Mouse (Mus musculus) embryo, embryonic 11.5 days (tissue): Measurements from ENCODE around the gene Gm11938.

Experiments used
- DNase-seq: peaks from one replicate; pipeline ENCODE4 v3.0.0-alpha.2; 2012; ENCODE audit warnings: low read depth, low spot score

The Gm11938 gene

GRCm38 (mm10) chr11:99574106-99574505 is 29.0 kb downstream of the Gm11938 start:
- DNase-seq = peak; percentile 58

- no peak for DNase-seq
Observed at GRCm38 (mm10) chr11:99573164-99573563, 29.9 kb downstream of the Gm11938 start.

- no peak for DNase-seq
Observed at GRCm38 (mm10) chr11:99566530-99566929, 36.6 kb downstream of the Gm11938 start, which contains the start of gene Krtap3-1. TSS of gene Krtap3-1 (minus strand) at chr11:99566630.

GRCm38 (mm10) chr11:99562580-99562979 is 40.5 kb downstream of the Gm11938 start:
- DNase-seq = no peak

- DNase-seq = no peak
Observed at GRCm38 (mm10) chr11:99559366-99559765, 43.7 kb downstream of the Gm11938 start, which contains the start of gene Gm11939. TSS of gene Gm11939 (minus strand) at chr11:99559466.

- DNase-seq = no peak
Observed at GRCm38 (mm10) chr11:99557976-99558745, 44.9 kb downstream of the Gm11938 start.

- DNase-seq = no peak
Observed at GRCm38 (mm10) chr11:99556753-99557152, 46.4 kb downstream of the Gm11938 start, which contains the start of gene Krtap3-2. TSS of gene Krtap3-2 (minus strand) at chr11:99556853.

- DNase-seq = no peak
Observed at GRCm38 (mm10) chr11:99556195-99556594, 46.9 kb downstream of the Gm11938 start.
